Mouse (Mus musculus) limb, embryonic 11.5 days (tissue): ENCODE results near the gene Fbl. TPM values are rescaled to one million over a fixed set of nuclear protein-coding genes. Genes with fewer than 3 reads are reported as not detected.
"Not testable (repeated sequence)": the region's sequence is repeated elsewhere in the genome, so short reads cannot be mapped to it uniquely, and the experiment has no call there.

Source experiments
- ATAC-seq: fragments of 200-750 bp; cut with Nextera tagmentation; 2 replicates; pipeline ENCODE4 v1.8.0; 2017; ENCODE audit warnings: low read depth; ENCODE audit not compliant: insufficient number of reproducible peaks, low FRiP score, low TSS enrichment
- DNase-seq: peaks from one replicate; pipeline ENCODE4 v3.0.0-alpha.2; 2015; ENCODE audit warnings: low spot score
- H3K27ac ChIP-seq: fragments of 300-500 bp; sonication (generic); replicated peaks from 2 replicates; pipeline ENCODE4 v1.5.1; 2014; ENCODE audit warnings: low read depth, mild to moderate bottlenecking, low read length
- H3K27me3 ChIP-seq: fragments of 300-500 bp; sonication (generic); 2 replicates; pipeline ENCODE4 v1.6.1; 2014; ENCODE audit warnings: mild to moderate bottlenecking, low read length, mixed read lengths; ENCODE audit not compliant: control insufficient read depth, insufficient read depth
- H3K36me3 ChIP-seq: fragments of 300-500 bp; sonication (generic); 2 replicates; pipeline ENCODE4 v1.6.1; 2014; ENCODE audit warnings: mild to moderate bottlenecking, low read length, moderate library complexity, mixed read lengths; ENCODE audit not compliant: control insufficient read depth, insufficient read depth
- H3K4me1 ChIP-seq: fragments of 300-500 bp; sonication (generic); 2 replicates; pipeline ENCODE4 v1.6.1; 2014; ENCODE audit warnings: low read length, mixed read lengths; ENCODE audit not compliant: control insufficient read depth, insufficient read depth
- H3K4me2 ChIP-seq: fragments of 300-500 bp; sonication (generic); 2 replicates; pipeline ENCODE4 v1.6.1; 2014; ENCODE audit warnings: low read depth, mild to moderate bottlenecking, moderate library complexity; ENCODE audit not compliant: severe bottlenecking
- H3K4me3 ChIP-seq: fragments of 300-500 bp; sonication (generic); 2 replicates; pipeline ENCODE4 v1.5.1; 2014; ENCODE audit warnings: low read depth, low read length
- H3K9ac ChIP-seq: fragments of 300-500 bp; sonication (generic); 2 replicates; pipeline ENCODE4 v1.6.1; 2014; ENCODE audit warnings: mild to moderate bottlenecking, low read length
- H3K9me3 ChIP-seq: fragments of 300-500 bp; sonication (generic); 2 replicates; pipeline ENCODE4 v1.6.1; 2016; ENCODE audit warnings: low read length; ENCODE audit not compliant: control insufficient read depth
- WGBS: fragments of 180-500 bp; shearing (Covaris S2); extraction: QIAGEN DNeasy Blood & Tissue Kit; methylation state at CpG from one replicate; pipeline ENCODE4 v1.1.7; 2014; 5-methylcytosine and 5-hydroxymethylcytosine counted together
- polyA plus RNA-seq: library from polyadenylated mRNA; unstranded; fragments of >200 nt; fragmentation: Nextera tagmentation; extraction: Ambion mirVana; gene quantifications from 2 replicates; pipeline ENCODE4 v1.2.1, GENCODE M21; 2014

The Fbl gene
- 55.7 and 56.1 TPM in 2 replicates for polyA plus RNA-seq

- peak within 1 kb of the TSS; percentile 66 for H3K9ac ChIP-seq
- peak within 1 kb of the TSS; percentile 87 for H3K4me2 ChIP-seq
- H3K27me3 ChIP-seq = no peaks in the 10 kb centered on the region
- peak within 1 kb of the TSS; percentile 48 for H3K27ac ChIP-seq
- H3K9me3 ChIP-seq = no peaks in the 10 kb centered on the region
- under 1% methylated on average over 80 of the region's 80 CpGs for WGBS
- peak; percentile 95 for DNase-seq
- peak; percentile 83 for ATAC-seq
- peak within 1 kb of the TSS; percentile 66 for H3K4me3 ChIP-seq
- H3K4me1 ChIP-seq = peaks cover 13% of the 10 kb centered on the region
- no peaks in the 10 kb centered on the region; the same call in 1 of the 2 replicates for H3K36me3 ChIP-seq
These were observed at the start of gene Fbl for GRCm38 (mm10) chr7:28169489-28170422. Fbl (plus strand) TSS chr7:28169710.

- WGBS = 87% methylated on average over 5 of the region's 5 CpGs
- Histone ChIP-seq H3K9me3 (no peaks in the 10 kb centered on the region), H3K36me3 (no peaks in the 10 kb centered on the region), H3K27me3 (no peaks in the 10 kb centered on the region), H3K9ac (no peak within 1 kb of the TSS), H3K4me1 (no peaks in the 10 kb centered on the region), H3K4me3 (no peak within 1 kb of the TSS), H3K27ac (no peak within 1 kb of the TSS), H3K4me2 (no peak within 1 kb of the TSS)
- ATAC-seq = no peak
- no peak for DNase-seq
These were observed 40.3 kb upstream of the Fbl start, which contains the start of gene 9530053A07Rik for GRCm38 (mm10) chr7:28129166-28129565. 9530053A07Rik (plus strand) TSS chr7:28129466.

- 64% methylated on average over 5 of the region's 5 CpGs for WGBS
These were observed 31.9 kb upstream of the Fbl start for GRCm38 (mm10) chr7:28137613-28138012.

GRCm38 (mm10) chr7:28148263-28148662, 21.2 kb upstream of the Fbl start:
- Histone ChIP-seq H3K4me3 (no peak overlapping the region), H3K9me3 (peaks cover 3% of the 10 kb centered on the region; the same call in 1 of the 2 replicates), H3K9ac (no peak overlapping the region), H3K4me2 (no peak overlapping the region), H3K36me3 (no peaks in the 10 kb centered on the region), H3K27me3 (no peaks in the 10 kb centered on the region), H3K4me1 (no peaks in the 10 kb centered on the region), H3K27ac (no peak overlapping the region)
- 24% methylated on average over 3 of the region's 3 CpGs for WGBS
- ATAC-seq (peak; percentile 76; the same call in 1 of the 2 replicates), DNase-seq (peak; percentile 84)

More at GRCm38 (mm10) chr7:28137613-28138012, 31.9 kb upstream of the Fbl start:
- Histone ChIP-seq H3K27ac (no peak overlapping the region), H3K4me3 (no peak overlapping the region), H3K27me3 (no peaks in the 10 kb centered on the region), H3K4me2 (no peak overlapping the region), H3K9me3 (no peaks in the 10 kb centered on the region), H3K36me3 (no peaks in the 10 kb centered on the region), H3K9ac (no peak overlapping the region), H3K4me1 (no peaks in the 10 kb centered on the region)
- DNase-seq (peak; percentile 51), ATAC-seq (no peak)

- Histone ChIP-seq H3K27ac (no peak overlapping the region), H3K27me3 (no peaks in the 10 kb centered on the region), H3K4me1 (no peaks in the 10 kb centered on the region), H3K9ac (no peak overlapping the region), H3K36me3 (no peaks in the 10 kb centered on the region), H3K4me3 (no peak overlapping the region), H3K4me2 (no peak overlapping the region), H3K9me3 (no peaks in the 10 kb centered on the region)
- ATAC-seq (no peak), DNase-seq (no peak)
- WGBS = 88% methylated on average over 1 of the region's 1 CpGs
These were observed 19.7 kb upstream of the Fbl start for GRCm38 (mm10) chr7:28149841-28150240.

GRCm38 (mm10) chr7:28151584-28152221, 17.8 kb upstream of the Fbl start:
- DNase-seq = peak; percentile 71
- ATAC-seq = no peak
- Histone ChIP-seq H3K9me3 (no peaks in the 10 kb centered on the region), H3K27ac (no peak overlapping the region), H3K27me3 (no peaks in the 10 kb centered on the region), H3K9ac (no peak overlapping the region), H3K4me3 (no peak overlapping the region), H3K4me1 (no peaks in the 10 kb centered on the region), H3K4me2 (no peak overlapping the region), H3K36me3 (no peaks in the 10 kb centered on the region)
- 21% methylated on average over 13 of the region's 13 CpGs for WGBS

GRCm38 (mm10) chr7:28153595-28153994, 15.9 kb upstream of the Fbl start:
- WGBS = 48% methylated on average over 4 of the region's 5 CpGs
- H3K9me3 ChIP-seq = not testable (repeated sequence)

GRCm38 (mm10) chr7:28159292-28159691, 10.2 kb upstream of the Fbl start:
- no peaks in the 10 kb centered on the region for H3K9me3 ChIP-seq

More at GRCm38 (mm10) chr7:28153595-28153994, 15.9 kb upstream of the Fbl start:
- H3K4me3 ChIP-seq, DNase-seq, ATAC-seq, H3K4me1 ChIP-seq, H3K27me3 ChIP-seq, H3K9ac ChIP-seq, H3K4me2 ChIP-seq, H3K36me3 ChIP-seq, H3K27ac ChIP-seq: not testable (repeated sequence)

More at GRCm38 (mm10) chr7:28159292-28159691, 10.2 kb upstream of the Fbl start:
- H3K36me3 ChIP-seq = no peaks in the 10 kb centered on the region
- no peaks in the 10 kb centered on the region for H3K27me3 ChIP-seq
- no peak overlapping the region for H3K4me2 ChIP-seq
- no peak for ATAC-seq
- no peak overlapping the region for H3K4me3 ChIP-seq
- 51% methylated on average over 6 of the region's 6 CpGs for WGBS
- H3K9ac ChIP-seq = no peak overlapping the region
- H3K27ac ChIP-seq = no peak overlapping the region
- DNase-seq = no peak
- no peaks in the 10 kb centered on the region for H3K4me1 ChIP-seq
